Mouse (Mus musculus): ENCODE data around the gene Tctn3.

DNA sequence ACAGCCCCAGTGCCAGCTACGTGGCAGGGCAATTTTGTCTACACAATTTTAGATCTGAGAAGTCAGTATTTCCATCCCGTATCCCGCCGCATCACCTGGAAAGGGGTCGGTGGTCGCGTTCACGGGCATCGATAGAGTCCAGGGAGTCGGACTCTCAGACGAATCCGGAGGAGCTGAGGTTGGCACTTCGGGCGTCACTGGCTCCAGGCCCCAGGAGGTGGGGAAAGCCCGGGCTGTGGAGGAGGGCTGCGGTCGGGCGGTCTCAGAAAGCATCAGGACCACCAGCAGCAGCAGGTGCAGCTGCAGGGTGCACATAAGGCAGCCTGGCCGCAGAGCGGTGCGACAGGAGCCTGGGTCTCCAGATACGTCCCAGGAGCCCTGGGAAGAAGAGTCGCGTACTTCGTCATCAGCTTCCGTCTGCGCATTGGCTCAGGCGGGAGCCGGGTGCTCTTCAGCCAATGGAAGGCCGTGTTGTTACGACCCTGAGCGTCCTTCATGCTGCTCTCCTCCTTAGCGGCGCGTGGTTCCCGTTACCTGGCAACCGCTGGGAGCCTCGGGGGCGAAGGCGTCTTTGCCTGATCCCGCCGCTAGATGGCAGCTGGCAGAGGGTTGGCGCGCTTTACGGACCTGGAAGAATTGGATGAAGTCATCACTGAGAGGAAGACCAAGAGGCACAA lies at the start of gene Tctn3, which contains the start of gene Entpd1:
- TF ChIP-seq CTCF (IDR thresholded peaks at IDR 0.05) = peak; percentile 94
- peak; percentile 97 for TF ChIP-seq EP300 (IDR thresholded peaks at IDR 0.05; ENCODE audit: insufficient read depth, low read depth, low read length)
- peak; percentile 77 for TF ChIP-seq POLR2A (IDR thresholded peaks at IDR 0.05; ENCODE audit: insufficient read depth, low read depth, low read length)
